Mouse (Mus musculus) embryonic facial prominence, embryonic 12.5 days (tissue): ENCODE measurements at regions not wholly inside any gene's neighbourhood (a gene's known extent, or its start where the extent isn't known, plus 50 kb on each side); places are given as distances from the start of the nearest gene placed in this dataset.
A peak's percentile ranks its signal among the peaks of the same experiment; 100 is the strongest.

Experiments used
- ATAC-seq: fragments of 200-750 bp; cut with Nextera tagmentation; 2 replicates; pipeline ENCODE4 v1.8.0; 2017; ENCODE audit not compliant: insufficient number of reproducible peaks, insufficient read depth, low FRiP score, low TSS enrichment
- H3K27ac ChIP-seq: fragments of 300-500 bp; sonication (generic); 2 replicates; pipeline ENCODE4 v1.5.1; 2016; ENCODE audit warnings: mild to moderate bottlenecking
- H3K27me3 ChIP-seq: fragments of 300-500 bp; sonication (generic); 2 replicates; pipeline ENCODE4 v1.6.1; 2016; ENCODE audit warnings: mild to moderate bottlenecking, moderate library complexity
- H3K36me3 ChIP-seq: fragments of 300-500 bp; sonication (generic); 2 replicates; pipeline ENCODE4 v1.6.1; 2016; ENCODE audit warnings: mild to moderate bottlenecking
- H3K4me1 ChIP-seq: fragments of 300-500 bp; sonication (generic); 2 replicates; pipeline ENCODE4 v1.6.1; 2016
- H3K4me2 ChIP-seq: fragments of 300-500 bp; sonication (generic); replicated peaks from 2 replicates; pipeline ENCODE4 v1.6.1; 2016; ENCODE audit warnings: mild to moderate bottlenecking, moderate library complexity
- H3K4me3 ChIP-seq: fragments of 300-500 bp; sonication (generic); 2 replicates; pipeline ENCODE4 v1.5.1; 2016; ENCODE audit warnings: mild to moderate bottlenecking
- H3K9ac ChIP-seq: fragments of 300-500 bp; sonication (generic); 2 replicates; pipeline ENCODE4 v1.6.1; 2016; ENCODE audit warnings: mild to moderate bottlenecking, moderate library complexity
- H3K9me3 ChIP-seq: fragments of 300-500 bp; sonication (generic); 2 replicates; pipeline ENCODE4 v1.6.1; 2016; ENCODE audit warnings: mild to moderate bottlenecking, moderate library complexity
- WGBS: fragments of 180-500 bp; shearing (Covaris S2); methylation state at CpG from one replicate; pipeline ENCODE4 v1.1.7; 2016; 5-methylcytosine and 5-hydroxymethylcytosine counted together

GRCm38 (mm10) chr9:41792173-41792829 is 331.8 kb downstream of the Sorl1 start:
- 65% methylated on average over 4 of the region's 4 CpGs for WGBS
- Histone ChIP-seq H3K9ac (no peak overlapping the region), H3K4me1 (peaks cover 34% of the 10 kb centered on the region), H3K27me3 (no peaks in the 10 kb centered on the region), H3K36me3 (no peaks in the 10 kb centered on the region), H3K9me3 (no peaks in the 10 kb centered on the region), H3K4me3 (no peak overlapping the region), H3K4me2 (no peak overlapping the region), H3K27ac (peak overlapping the region; percentile 30)
- ATAC-seq, result no peak

- peak overlapping the region; percentile 58 for H3K27ac ChIP-seq
- 59% methylated on average over 5 of the region's 5 CpGs for WGBS
- H3K4me3 ChIP-seq, result no peak overlapping the region
- no peak overlapping the region for H3K9ac ChIP-seq
- peaks cover 34% of the 10 kb centered on the region for H3K4me1 ChIP-seq
- no peak overlapping the region for H3K4me2 ChIP-seq
- no peaks in the 10 kb centered on the region for H3K36me3 ChIP-seq
- H3K27me3 ChIP-seq, result no peaks in the 10 kb centered on the region
- no peaks in the 10 kb centered on the region for H3K9me3 ChIP-seq
- ATAC-seq, result no peak
Observed at GRCm38 (mm10) chr9:41791501-41792172, 332.5 kb downstream of the Sorl1 start.

- H3K4me1 ChIP-seq, result peaks cover 6% of the 10 kb centered on the region; the same call in 1 of the 2 replicates
- H3K9me3 ChIP-seq, result peaks cover 7% of the 10 kb centered on the region; the same call in 1 of the 2 replicates
- no peak for ATAC-seq
- no peak overlapping the region for H3K27ac ChIP-seq
- WGBS, result 81% methylated on average over 3 of the region's 3 CpGs
- no peak overlapping the region for H3K4me2 ChIP-seq
- H3K27me3 ChIP-seq, result no peaks in the 10 kb centered on the region
- no peak overlapping the region for H3K4me3 ChIP-seq
- no peaks in the 10 kb centered on the region for H3K36me3 ChIP-seq
- H3K9ac ChIP-seq, result no peak overlapping the region
Observed at GRCm38 (mm10) chr9:41785131-41785530, 339.0 kb downstream of the Sorl1 start.

GRCm38 (mm10) chr9:41772281-41772902 is 351.7 kb downstream of the Sorl1 start:
- Histone ChIP-seq H3K9me3 (no peaks in the 10 kb centered on the region), H3K27ac (peak overlapping the region; percentile 76), H3K36me3 (no peaks in the 10 kb centered on the region), H3K4me2 (no peak overlapping the region), H3K4me3 (no peak overlapping the region), H3K27me3 (no peaks in the 10 kb centered on the region), H3K9ac (no peak overlapping the region), H3K4me1 (peaks cover 1% of the 10 kb centered on the region; the same call in 1 of the 2 replicates)
- WGBS, result 90% methylated on average over 8 of the region's 8 CpGs
- no peak for ATAC-seq

- no peak for ATAC-seq
- H3K4me2 ChIP-seq, result no peak overlapping the region
- no peaks in the 10 kb centered on the region for H3K36me3 ChIP-seq
- H3K9me3 ChIP-seq, result no peaks in the 10 kb centered on the region
- no peaks in the 10 kb centered on the region for H3K27me3 ChIP-seq
- no peak overlapping the region for H3K9ac ChIP-seq
- 37% methylated on average over 1 of the region's 1 CpGs for WGBS
- peak overlapping the region; percentile 80 for H3K27ac ChIP-seq
- H3K4me3 ChIP-seq, result no peak overlapping the region
- H3K4me1 ChIP-seq, result peaks cover 11% of the 10 kb centered on the region
Observed at GRCm38 (mm10) chr9:41771276-41771675, 352.8 kb downstream of the Sorl1 start.

GRCm38 (mm10) chr9:41768316-41768715 is 355.8 kb downstream of the Sorl1 start:
- H3K9ac ChIP-seq, result no peak overlapping the region
- H3K36me3 ChIP-seq, result no peaks in the 10 kb centered on the region
- no peaks in the 10 kb centered on the region for H3K9me3 ChIP-seq
- peaks cover 21% of the 10 kb centered on the region for H3K4me1 ChIP-seq
- no peak overlapping the region for H3K4me3 ChIP-seq
- no peaks in the 10 kb centered on the region for H3K27me3 ChIP-seq
- no peak overlapping the region for H3K27ac ChIP-seq
- H3K4me2 ChIP-seq, result no peak overlapping the region
- ATAC-seq, result no peak
- 78% methylated on average over 3 of the region's 3 CpGs for WGBS

- Histone ChIP-seq H3K4me1 (peaks cover 21% of the 10 kb centered on the region), H3K4me2 (no peak overlapping the region), H3K27ac (peak overlapping the region; percentile 93), H3K36me3 (no peaks in the 10 kb centered on the region), H3K9ac (no peak overlapping the region), H3K27me3 (no peaks in the 10 kb centered on the region), H3K4me3 (no peak overlapping the region), H3K9me3 (no peaks in the 10 kb centered on the region)
- 8% methylated on average over 4 of the region's 4 CpGs for WGBS
- ATAC-seq, result peak; percentile 95
Observed at GRCm38 (mm10) chr9:41766533-41766920, 357.6 kb downstream of the Sorl1 start.

- Histone ChIP-seq H3K9me3 (no peaks in the 10 kb centered on the region), H3K4me3 (no peak overlapping the region), H3K36me3 (no peaks in the 10 kb centered on the region), H3K9ac (no peak overlapping the region), H3K27me3 (no peaks in the 10 kb centered on the region), H3K27ac (peak overlapping the region; percentile 93), H3K4me1 (peaks cover 21% of the 10 kb centered on the region), H3K4me2 (no peak overlapping the region)
- peak; percentile 58 for ATAC-seq
- WGBS, result 65% methylated on average over 6 of the region's 6 CpGs
Observed at GRCm38 (mm10) chr9:41765816-41766532, 358.1 kb downstream of the Sorl1 start.

- Histone ChIP-seq H3K4me2 (no peak overlapping the region), H3K27me3 (no peaks in the 10 kb centered on the region), H3K9ac (no peak overlapping the region), H3K36me3 (no peaks in the 10 kb centered on the region), H3K9me3 (no peaks in the 10 kb centered on the region), H3K4me1 (peaks cover 8% of the 10 kb centered on the region), H3K27ac (no peak overlapping the region), H3K4me3 (no peak overlapping the region)
- no peak for ATAC-seq
- 82% methylated on average over 3 of the region's 3 CpGs for WGBS
Observed at GRCm38 (mm10) chr9:41761050-41761576, 363.0 kb downstream of the Sorl1 start.

GRCm38 (mm10) chr9:41754434-41755002 is 369.6 kb downstream of the Sorl1 start:
- peak overlapping the region; percentile 0; the same call in 1 of the 2 replicates for H3K27ac ChIP-seq
- H3K9me3 ChIP-seq, result no peaks in the 10 kb centered on the region
- no peak overlapping the region for H3K4me3 ChIP-seq
- H3K27me3 ChIP-seq, result no peaks in the 10 kb centered on the region
- H3K4me1 ChIP-seq, result peaks cover 8% of the 10 kb centered on the region; the same call in 1 of the 2 replicates
- H3K9ac ChIP-seq, result no peak overlapping the region
- ATAC-seq, result no peak
- H3K4me2 ChIP-seq, result no peak overlapping the region
- no peaks in the 10 kb centered on the region for H3K36me3 ChIP-seq
- WGBS, result 64% methylated on average over 6 of the region's 6 CpGs

GRCm38 (mm10) chr9:41745979-41746647 is 378.0 kb downstream of the Sorl1 start:
- no peaks in the 10 kb centered on the region for H3K27me3 ChIP-seq
- H3K36me3 ChIP-seq, result no peaks in the 10 kb centered on the region
- WGBS, result 85% methylated on average over 5 of the region's 5 CpGs
- ATAC-seq, result no peak
- no peaks in the 10 kb centered on the region for H3K9me3 ChIP-seq
- H3K9ac ChIP-seq, result no peak overlapping the region
- H3K4me1 ChIP-seq, result 0 out of 2 replicates have a peak, but pooled peaks cover 3% of the 10 kb centered on the region
- no peak overlapping the region for H3K4me3 ChIP-seq
- no peak overlapping the region for H3K27ac ChIP-seq
- H3K4me2 ChIP-seq, result no peak overlapping the region
